Mouse (Mus musculus) stomach, postnatal 0 days (tissue): ENCODE results near the gene Dlgap1.
A peak's percentile ranks its signal among the peaks of the same experiment; 100 is the strongest.

Experiments
- CTCF ChIP-seq: IDR thresholded peaks from 2 replicates; pipeline ENCODE4 v1.5.1; 2016; ENCODE audit warnings: antibody characterized with exemption, low read depth, mild to moderate bottlenecking, moderate library complexity
- EP300 ChIP-seq: optimal IDR thresholded peaks from 2 replicates; pipeline ENCODE3; 2016; ENCODE audit warnings: antibody characterized with exemption

DNA sequence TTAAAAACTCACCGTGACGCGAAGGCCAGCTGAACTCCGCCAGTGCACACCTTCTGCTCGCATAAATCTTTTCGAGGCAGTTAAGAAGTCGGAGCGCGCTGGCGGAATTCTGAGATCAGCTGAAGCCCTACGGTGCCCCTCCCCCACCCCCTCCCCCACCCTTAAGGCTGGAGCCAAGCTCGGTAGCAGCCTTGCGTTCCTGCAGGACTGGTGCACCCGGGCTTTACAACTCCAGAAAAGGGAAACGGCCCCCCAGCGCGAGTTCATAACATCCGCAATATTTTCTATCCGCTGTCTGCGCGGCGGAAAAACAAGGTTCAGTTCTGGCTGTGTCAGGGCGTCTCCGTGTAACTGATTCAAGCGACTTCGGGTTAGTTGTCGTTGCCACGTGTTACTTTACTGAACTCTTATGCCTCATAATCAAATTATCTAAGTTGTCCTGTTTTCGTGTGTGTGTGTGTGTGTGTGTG is 884.6 kb downstream of the Dlgap1 start, which contains the start of gene Tgif1:
- peak; percentile 30 for TF ChIP-seq EP300
- TF ChIP-seq CTCF: no peak
